Mouse (Mus musculus) G1E (cell line): ENCODE data around the gene Qrfp. TPM values are rescaled to one million over a fixed set of nuclear protein-coding genes. Genes with fewer than 3 reads are reported as not detected.
A peak's percentile ranks its signal among the peaks of the same experiment; 100 is the strongest.

ENCODE experiments used
- ATAC-seq: 2 replicates; pipeline ENCODE4 v1.8.0; 2016; ENCODE audit warnings: mild to moderate bottlenecking; ENCODE audit not compliant: insufficient number of reproducible peaks, poor library complexity, low FRiP score, severe bottlenecking; ENCODE audit errors: extremely low read depth
- DNase-seq: peaks from one replicate; pipeline ENCODE4 v3.0.0; 2012; ENCODE audit warnings: low spot score
- H3K27me3 ChIP-seq: 2 replicates; pipeline ENCODE4 v1.6.1; 2012; ENCODE audit warnings: mild to moderate bottlenecking, low read length, inconsistent platforms; ENCODE audit not compliant: insufficient read depth
- H3K36me3 ChIP-seq: replicated peaks from 2 replicates; pipeline ENCODE3; 2012; ENCODE audit warnings: mild to moderate bottlenecking, inconsistent platforms
- H3K4me1 ChIP-seq: 2 replicates; pipeline ENCODE4 v1.6.1; 2012; ENCODE audit warnings: low read depth, low read length, inconsistent platforms, mixed read lengths; ENCODE audit not compliant: insufficient read depth
- H3K4me3 ChIP-seq: 2 replicates; pipeline ENCODE4 v1.5.1; 2012; ENCODE audit warnings: low read depth, mild to moderate bottlenecking, inconsistent platforms, low read length, moderate library complexity, mixed read lengths
- H3K9me3 ChIP-seq: replicated peaks from 2 replicates; pipeline ENCODE4 v1.6.1; 2012; ENCODE audit warnings: inconsistent platforms
- CTCF ChIP-seq: IDR thresholded peaks from 2 replicates; pipeline ENCODE4 v1.5.1; 2012; ENCODE audit warnings: low read depth, low read length, inconsistent platforms, mixed read lengths
- GATA1 ChIP-seq: IDR thresholded peaks from 2 replicates; pipeline ENCODE4 v1.6.1; 2012; ENCODE audit warnings: borderline replicate concordance, low read length, inconsistent platforms, mixed read lengths
- GATA2 ChIP-seq: IDR thresholded peaks from 2 replicates; pipeline ENCODE4 v1.6.1; 2012; ENCODE audit warnings: low read depth, low read length, inconsistent platforms, borderline replicate concordance
- POLR2AphosphoS5 ChIP-seq: IDR thresholded peaks from 2 replicates; pipeline ENCODE4 v1.6.1; 2012; ENCODE audit warnings: low read depth, low read length, inconsistent platforms; ENCODE audit not compliant: insufficient replicate concordance
- TAL1 ChIP-seq: conservative IDR thresholded peaks from 2 replicates; pipeline ENCODE4 v1.6.1; 2012; ENCODE audit warnings: low read depth, low read length, inconsistent platforms, mixed read lengths
- polyA plus RNA-seq: library from polyadenylated mRNA; stranded (reverse); fragments of >175 nt; gene quantifications from 2 replicates; pipeline ENCODE4 v1.2.3, GENCODE M21; 2012
- total RNA-seq, 2 experiments: library from RNA; stranded (forward) in 1 of 2; stranded (reverse) in 1 of 2; fragments of 200-1000 nt in 1 of 2; fragments of >200 nt in 1 of 2; fragmentation: Nextera tagmentation in 1 of 2; gene quantifications; 2 replicates each; pipeline ENCODE4 v1.2.3; 2014 to 2017

Qrfp gene
- total and polyA plus RNA-seq, 3 experiments: 0.11 TPM; not detected in 2

DNA sequence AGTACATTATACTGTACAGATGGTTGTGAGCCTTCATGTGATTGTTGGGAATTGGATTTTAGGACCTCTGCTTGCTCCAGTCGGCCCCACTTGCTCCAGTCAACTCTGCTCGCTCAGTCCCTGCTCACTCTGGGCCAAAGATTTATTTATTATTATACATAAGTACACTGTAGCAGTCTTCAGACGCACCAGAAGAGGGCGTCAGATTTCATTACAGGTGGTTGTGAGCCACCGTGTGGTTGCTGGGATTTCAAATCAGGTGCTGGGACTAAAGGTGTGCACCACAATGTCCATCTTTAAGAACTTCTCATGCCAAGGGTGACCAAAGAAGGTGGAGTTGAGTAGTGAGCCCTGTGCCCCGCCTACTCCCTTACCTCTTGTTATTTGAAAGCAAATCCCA lies 17.8 kb downstream of the Qrfp start:
- no peak overlapping the region for H3K4me3 ChIP-seq
- peaks cover 90% of the 10 kb centered on the region for H3K36me3 ChIP-seq

DNA sequence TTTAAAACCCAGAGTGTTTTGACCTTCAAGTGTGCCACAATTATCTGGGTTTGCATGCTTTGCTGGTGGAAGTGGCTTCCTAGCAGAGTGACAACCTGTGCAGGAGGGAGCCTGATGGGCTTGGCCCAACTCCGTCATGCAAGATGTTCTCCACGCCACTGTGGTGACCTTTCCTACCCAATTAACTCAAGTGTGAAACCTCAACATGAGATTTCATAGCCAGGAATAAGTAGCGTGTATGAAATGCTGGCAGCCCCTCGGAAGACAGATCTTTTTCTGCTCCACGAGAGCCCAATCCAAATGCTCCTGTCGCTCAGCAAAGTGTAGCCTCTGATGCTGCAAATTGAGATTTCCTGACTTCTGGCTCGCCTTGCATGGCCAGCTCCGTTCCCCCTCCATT lies 19.1 kb downstream of the Qrfp start:
- DNase-seq: no peak

More for the DNA sequence above, 17.8 kb downstream of the Qrfp start:
- no peaks in the 10 kb centered on the region for H3K27me3 ChIP-seq
- no peak for DNase-seq
- H3K4me1 ChIP-seq: no peaks in the 10 kb centered on the region
- no peaks in the 10 kb centered on the region for H3K9me3 ChIP-seq
- ATAC-seq: no peak
- TF ChIP-seq TAL1 (no peak), CTCF (no peak), GATA1 (no peak), GATA2 (no peak), POLR2AphosphoS5 (no peak)

DNA sequence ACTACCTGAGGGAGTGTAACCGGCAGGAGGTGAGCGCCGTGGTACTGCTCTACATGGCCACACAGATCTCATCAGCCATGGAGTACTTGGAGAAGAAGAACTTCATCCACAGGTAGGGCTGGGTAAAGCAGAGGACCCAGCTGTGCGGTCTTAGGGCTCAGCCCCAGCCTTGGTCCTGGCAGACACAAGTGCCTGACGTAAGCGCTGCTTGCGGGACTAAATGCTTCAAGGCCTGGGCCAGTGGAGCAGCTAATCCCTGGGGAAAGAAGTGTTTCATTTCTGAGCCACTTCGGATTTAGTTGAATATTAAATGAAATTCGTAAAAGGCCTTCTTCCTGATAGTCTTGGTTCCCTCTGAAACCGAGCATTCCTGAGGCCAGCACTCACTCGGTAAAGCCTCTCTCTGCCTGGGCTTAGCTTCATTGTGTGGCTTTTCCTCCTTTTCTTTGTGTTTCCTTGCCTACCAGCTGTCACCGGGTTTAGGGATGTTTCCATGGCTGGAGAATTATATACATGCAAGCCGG lies 19.6 kb downstream of the Qrfp start:
- no peak for TF ChIP-seq CTCF
- no peak for TF ChIP-seq POLR2AphosphoS5
- no peak for TF ChIP-seq GATA1
- TF ChIP-seq GATA2: no peak
- TF ChIP-seq TAL1: no peak
- Histone ChIP-seq H3K4me3 (no peak overlapping the region), H3K4me1 (no peaks in the 10 kb centered on the region), H3K9me3 (no peaks in the 10 kb centered on the region), H3K27me3 (no peaks in the 10 kb centered on the region), H3K36me3 (peaks cover 90% of the 10 kb centered on the region)
- ATAC-seq (no peak), DNase-seq (no peak)

More for the DNA sequence above, 19.1 kb downstream of the Qrfp start:
- H3K36me3 ChIP-seq: peaks cover 90% of the 10 kb centered on the region
- no peak for ATAC-seq
- no peaks in the 10 kb centered on the region for H3K27me3 ChIP-seq
- TF ChIP-seq POLR2AphosphoS5 (no peak), GATA2 (no peak), TAL1 (no peak), GATA1 (no peak), CTCF (no peak)
- no peaks in the 10 kb centered on the region for H3K9me3 ChIP-seq
- H3K4me1 ChIP-seq: no peaks in the 10 kb centered on the region
- H3K4me3 ChIP-seq: no peak overlapping the region

DNA sequence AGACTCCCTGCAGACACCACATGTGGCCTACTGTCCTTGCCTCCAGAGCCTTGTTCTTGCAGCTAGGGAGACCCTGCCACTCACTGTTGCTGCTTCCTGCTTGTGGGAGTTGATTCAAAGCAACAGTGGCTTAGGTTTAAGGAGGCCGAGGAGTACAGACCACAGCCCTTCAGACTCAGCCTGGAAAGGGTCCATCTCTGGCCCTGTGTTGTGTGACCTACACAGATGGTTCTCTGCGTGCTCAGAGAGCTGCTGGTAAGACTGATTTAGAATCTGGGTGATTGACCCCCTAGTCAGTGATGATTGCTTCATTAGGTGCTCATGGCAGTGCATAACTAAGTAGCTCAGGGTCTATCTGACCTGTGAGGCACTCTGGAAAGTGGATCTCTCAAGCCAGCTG lies 21.2 kb downstream of the Qrfp start:
- no peak for ATAC-seq
- no peaks in the 10 kb centered on the region for H3K27me3 ChIP-seq
- H3K9me3 ChIP-seq: peaks cover 7% of the 10 kb centered on the region
- no peaks in the 10 kb centered on the region for H3K4me1 ChIP-seq
- no peak for DNase-seq
- no peak for TF ChIP-seq GATA1
- TF ChIP-seq TAL1: no peak
- TF ChIP-seq CTCF: no peak
- no peak for TF ChIP-seq GATA2
- no peak for TF ChIP-seq POLR2AphosphoS5
- H3K4me3 ChIP-seq: no peak overlapping the region
- H3K36me3 ChIP-seq: peaks cover 93% of the 10 kb centered on the region

DNA sequence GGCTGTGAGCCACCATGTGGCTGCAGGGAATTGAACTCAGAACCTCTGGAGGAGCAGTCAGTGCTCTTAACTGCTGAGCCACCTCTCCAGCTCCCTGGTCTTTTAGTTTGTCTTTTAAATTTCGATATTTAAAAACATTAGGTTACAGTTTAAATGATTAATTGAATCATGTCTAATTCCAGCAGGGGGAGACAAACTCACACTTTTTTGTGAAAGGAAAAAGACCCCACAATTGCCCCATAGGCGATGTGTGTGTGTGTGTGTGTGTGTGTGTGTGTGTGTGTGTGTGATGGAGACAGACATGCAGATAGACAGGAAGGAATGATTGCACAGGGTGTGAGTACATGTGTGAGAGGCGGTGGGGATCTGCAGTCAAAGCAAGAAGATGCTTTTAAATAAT lies 22.2 kb downstream of the Qrfp start:
- DNase-seq: no peak
- Histone ChIP-seq H3K36me3 (peaks cover 93% of the 10 kb centered on the region), H3K9me3 (peaks cover 7% of the 10 kb centered on the region), H3K27me3 (no peaks in the 10 kb centered on the region), H3K4me1 (no peaks in the 10 kb centered on the region), H3K4me3 (no peak overlapping the region)
- no peak for ATAC-seq
- TF ChIP-seq CTCF (no peak), POLR2AphosphoS5 (no peak), GATA2 (no peak), TAL1 (no peak), GATA1 (no peak)

DNA sequence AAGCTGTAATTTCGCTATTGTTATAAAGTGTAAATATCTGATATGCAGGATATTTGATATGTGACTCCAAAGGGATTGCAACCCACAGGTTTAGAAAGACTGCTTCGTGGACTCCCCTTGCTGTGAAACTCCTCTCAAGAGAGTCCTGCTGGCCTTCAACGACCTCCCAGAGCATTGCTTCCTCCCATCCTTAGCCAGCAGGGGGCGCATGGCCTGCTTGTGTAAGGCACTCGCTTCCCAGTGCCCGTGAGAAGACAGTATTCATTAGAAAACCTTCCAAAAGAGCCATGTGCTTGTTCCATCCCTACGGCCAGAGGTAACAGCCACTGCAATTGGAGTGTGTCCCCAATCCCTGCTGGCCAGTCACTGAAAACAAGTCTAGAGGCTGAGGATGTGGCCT lies 23.4 kb downstream of the Qrfp start:
- ATAC-seq: no peak
- Histone ChIP-seq H3K36me3 (peaks cover 95% of the 10 kb centered on the region), H3K27me3 (no peaks in the 10 kb centered on the region), H3K4me3 (no peak overlapping the region), H3K4me1 (no peaks in the 10 kb centered on the region), H3K9me3 (peaks cover 7% of the 10 kb centered on the region)
- DNase-seq: peak; percentile 52
- TF ChIP-seq GATA2 (no peak), CTCF (peak; percentile 88)

DNA sequence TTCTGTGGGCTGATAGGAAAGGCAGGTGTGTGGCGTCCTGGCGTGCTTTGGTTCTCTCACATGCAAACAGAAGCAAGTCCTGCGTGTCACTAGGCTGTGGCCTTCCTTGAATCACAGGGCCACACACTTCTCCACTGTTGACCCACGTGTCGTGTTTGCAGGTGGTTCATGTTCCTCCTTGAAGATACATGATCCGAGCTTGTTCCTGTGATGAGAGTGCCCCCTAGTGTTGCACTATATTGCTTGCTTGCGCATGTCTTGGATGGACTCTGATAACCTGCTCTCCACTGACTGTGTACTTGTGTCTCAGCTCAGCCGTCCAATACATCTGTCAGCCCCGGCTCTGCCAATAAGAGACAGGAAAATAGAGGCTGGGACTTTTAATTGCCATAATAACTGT lies 25.3 kb downstream of the Qrfp start:
- Histone ChIP-seq H3K4me3 (no peak overlapping the region), H3K27me3 (no peaks in the 10 kb centered on the region), H3K9me3 (peaks cover 7% of the 10 kb centered on the region), H3K36me3 (peaks cover 95% of the 10 kb centered on the region), H3K4me1 (no peaks in the 10 kb centered on the region)
- no peak for TF ChIP-seq GATA2
- TF ChIP-seq POLR2AphosphoS5: no peak
- TF ChIP-seq CTCF: no peak; the same call in 1 of the 2 replicates
- no peak for TF ChIP-seq TAL1
- TF ChIP-seq GATA1: no peak
- ATAC-seq (no peak), DNase-seq (no peak)
